Mouse (Mus musculus) kidney, embryonic 16.5 days (tissue): ENCODE data around the gene L2hgdh. TPM values are rescaled to one million over a fixed set of nuclear protein-coding genes. Genes with fewer than 3 reads are reported as not detected.

Source experiments
- ATAC-seq: fragments of 200-750 bp; cut with Nextera tagmentation; 2 replicates; pipeline ENCODE4 v1.8.0; 2017; ENCODE audit warnings: moderate TSS enrichment; ENCODE audit not compliant: low FRiP score, low TSS enrichment
- H3K27ac ChIP-seq: fragments of 300-500 bp; sonication (generic); 2 replicates; pipeline ENCODE4 v1.5.1; 2014; ENCODE audit warnings: low read length
- H3K27me3 ChIP-seq: fragments of 300-500 bp; sonication (generic); 2 replicates; pipeline ENCODE4 v1.6.1; 2014; ENCODE audit warnings: low read length, control low read depth, mixed read lengths; ENCODE audit not compliant: insufficient read depth
- H3K36me3 ChIP-seq: fragments of 300-500 bp; sonication (generic); 2 replicates; pipeline ENCODE4 v1.6.1; 2014; ENCODE audit warnings: low read length, control low read depth, mixed read lengths; ENCODE audit not compliant: insufficient read depth
- H3K4me1 ChIP-seq: fragments of 300-500 bp; sonication (generic); 2 replicates; pipeline ENCODE4 v1.6.1; 2014; ENCODE audit warnings: low read length, control low read depth, mixed read lengths; ENCODE audit not compliant: insufficient read depth
- H3K4me2 ChIP-seq: fragments of 300-500 bp; sonication (generic); replicated peaks from 2 replicates; pipeline ENCODE4 v1.6.1; 2014; ENCODE audit warnings: low read depth, low read length
- H3K4me3 ChIP-seq: fragments of 300-500 bp; sonication (generic); 2 replicates; pipeline ENCODE4 v1.5.1; 2014; ENCODE audit warnings: mild to moderate bottlenecking, low read length
- H3K9ac ChIP-seq: fragments of 300-500 bp; sonication (generic); replicated peaks from 2 replicates; pipeline ENCODE4 v1.6.1; 2014; ENCODE audit warnings: low read length
- H3K9me3 ChIP-seq: fragments of 300-500 bp; sonication (generic); 2 replicates; pipeline ENCODE4 v1.6.1; 2016; ENCODE audit warnings: low read length, control low read depth
- WGBS: fragments of 180-500 bp; shearing (Covaris S2); extraction: QIAGEN DNeasy Blood & Tissue Kit; methylation state at CpG from one replicate; pipeline ENCODE4 v1.1.7; 2014; 5-methylcytosine and 5-hydroxymethylcytosine counted together
- polyA plus RNA-seq: library from polyadenylated mRNA; unstranded; fragments of >200 nt; fragmentation: Nextera tagmentation; extraction: Ambion mirVana; gene quantifications from 2 replicates; pipeline ENCODE4 v1.2.1, GENCODE M21; 2015

L2hgdh gene
- 25.2 and 26.9 TPM in 2 replicates for polyA plus RNA-seq

- Histone ChIP-seq H3K4me1 (peaks cover 10% of the 10 kb centered on the region; the same call in 1 of the 2 replicates), H3K9me3 (peaks cover 4% of the 10 kb centered on the region), H3K36me3 (peaks cover 12% of the 10 kb centered on the region), H3K27ac (peak within 1 kb of the TSS; percentile 92), H3K27me3 (no peaks in the 10 kb centered on the region), H3K4me3 (peak within 1 kb of the TSS; percentile 63), H3K4me2 (peak within 1 kb of the TSS; percentile 88), H3K9ac (peak within 1 kb of the TSS; percentile 78)
- under 1% methylated on average over 58 of the region's 60 CpGs for WGBS
- peak; percentile 97 for ATAC-seq
Measured at GRCm38 (mm10) chr12:69724711-69725460, at the start of gene L2hgdh, which contains the start of gene Atp5s. Gene L2hgdh (minus strand): TSS chr12:69724873. Gene Atp5s (plus strand): TSS chr12:69724950.

- Histone ChIP-seq H3K4me3 (no peak overlapping the region), H3K4me1 (peaks cover 15% of the 10 kb centered on the region), H3K4me2 (no peak overlapping the region), H3K27ac (no peak overlapping the region), H3K36me3 (no peaks in the 10 kb centered on the region), H3K9ac (no peak overlapping the region), H3K9me3 (no peaks in the 10 kb centered on the region), H3K27me3 (no peaks in the 10 kb centered on the region)
- 33% methylated on average over 2 of the region's 2 CpGs for WGBS
- ATAC-seq: no peak
Measured at GRCm38 (mm10) chr12:69768841-69769240, 44.2 kb upstream of the L2hgdh start.

DNA sequence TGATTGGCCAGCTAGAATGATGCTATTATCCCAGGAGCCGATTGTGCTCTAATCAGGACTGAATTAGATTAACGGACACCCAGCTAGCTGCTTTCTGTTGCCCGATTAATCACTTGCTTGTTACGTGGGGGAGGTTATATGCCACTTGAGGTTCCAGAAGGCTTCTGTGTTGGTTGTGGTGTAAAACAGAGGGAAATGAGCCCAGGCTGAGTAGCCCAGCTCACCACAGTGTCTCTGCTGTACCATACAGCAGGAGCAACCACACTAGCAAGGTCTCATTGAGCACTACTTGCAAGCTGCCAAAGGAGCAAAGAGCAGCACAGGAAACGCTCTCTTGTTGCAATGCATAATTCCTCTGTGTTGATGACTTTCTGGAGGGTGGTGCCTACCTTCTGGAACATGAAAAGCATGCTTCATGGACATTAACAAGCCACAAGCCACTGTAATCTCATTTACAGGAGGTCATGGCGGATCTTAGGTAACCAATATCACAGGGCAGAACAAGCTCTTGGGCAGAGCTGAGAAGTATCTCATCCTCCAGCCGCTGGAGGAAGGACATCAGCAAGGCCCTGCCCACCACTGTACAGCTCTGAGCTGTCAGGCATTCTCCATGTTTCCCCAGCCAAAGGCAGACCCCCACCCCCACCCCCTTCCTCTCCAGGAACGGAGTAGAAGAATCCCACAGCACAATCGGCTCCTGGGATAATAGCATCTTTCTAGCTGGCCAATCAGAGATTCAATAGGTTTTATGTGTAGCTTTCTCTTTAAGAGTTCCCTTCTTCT is 43.0 kb upstream of the L2hgdh start:
- WGBS: 50% methylated on average over 9 of the region's 9 CpGs
- Histone ChIP-seq H3K4me3 (no peak overlapping the region), H3K9me3 (no peaks in the 10 kb centered on the region), H3K9ac (no peak overlapping the region), H3K4me2 (no peak overlapping the region), H3K36me3 (no peaks in the 10 kb centered on the region; the same call in 1 of the 2 replicates), H3K4me1 (peaks cover 15% of the 10 kb centered on the region), H3K27me3 (no peaks in the 10 kb centered on the region), H3K27ac (no peak overlapping the region)
- no peak for ATAC-seq

DNA sequence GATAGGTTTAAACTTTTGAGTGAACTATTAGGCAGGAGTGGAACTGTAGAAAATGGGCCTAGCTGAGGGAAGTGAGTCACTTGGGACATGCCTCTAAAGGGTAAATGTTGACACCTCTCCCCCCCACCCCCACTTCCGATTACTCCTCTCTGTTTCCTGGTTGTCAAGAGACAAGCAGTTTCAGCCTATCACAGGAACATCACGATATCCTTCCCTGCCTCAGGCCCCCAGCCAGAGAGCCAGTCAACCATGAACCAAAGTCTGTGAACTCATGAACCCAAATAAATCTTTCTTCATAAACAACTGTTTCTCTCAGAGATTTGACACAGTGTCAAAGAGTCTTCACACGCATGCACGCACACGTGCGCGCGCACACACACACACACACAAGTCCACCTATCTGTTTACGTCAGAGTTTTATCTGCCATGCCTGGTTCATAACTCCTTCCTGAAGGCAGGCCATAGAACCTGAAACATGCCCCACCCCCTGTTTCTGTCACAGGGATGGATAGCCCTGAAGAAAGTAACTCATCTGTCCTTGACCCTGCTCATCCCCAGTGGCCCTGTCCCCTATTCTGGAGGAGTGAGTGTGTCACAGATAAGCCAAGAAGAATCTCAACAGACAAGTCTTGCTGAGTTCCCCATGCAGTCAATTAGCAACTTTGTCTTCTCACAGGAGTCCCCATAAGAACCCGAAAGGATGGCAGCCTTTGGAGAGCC is 41.7 kb upstream of the L2hgdh start:
- Histone ChIP-seq H3K4me2 (no peak overlapping the region), H3K27ac (no peak overlapping the region; the same call in 1 of the 2 replicates), H3K9ac (no peak overlapping the region), H3K4me3 (no peak overlapping the region), H3K9me3 (no peaks in the 10 kb centered on the region), H3K36me3 (no peaks in the 10 kb centered on the region; the same call in 1 of the 2 replicates), H3K27me3 (no peaks in the 10 kb centered on the region), H3K4me1 (peaks cover 15% of the 10 kb centered on the region)
- WGBS: 51% methylated on average over 10 of the region's 10 CpGs
- peak; percentile 60 for ATAC-seq

GRCm38 (mm10) chr12:69765543-69765942 is 40.9 kb upstream of the L2hgdh start:
- no peak for ATAC-seq
- Histone ChIP-seq H3K27ac (no peak overlapping the region), H3K27me3 (no peaks in the 10 kb centered on the region), H3K36me3 (no peaks in the 10 kb centered on the region; the same call in 1 of the 2 replicates), H3K9ac (no peak overlapping the region), H3K4me1 (peaks cover 18% of the 10 kb centered on the region), H3K4me2 (no peak overlapping the region), H3K9me3 (no peaks in the 10 kb centered on the region), H3K4me3 (no peak overlapping the region)
- 78% methylated on average over 9 of the region's 9 CpGs for WGBS

GRCm38 (mm10) chr12:69761603-69762002 is 36.9 kb upstream of the L2hgdh start:
- Histone ChIP-seq H3K4me1 (peaks cover 39% of the 10 kb centered on the region), H3K27me3 (no peaks in the 10 kb centered on the region), H3K4me3 (no peak overlapping the region), H3K27ac (no peak overlapping the region), H3K9ac (no peak overlapping the region), H3K36me3 (no peaks in the 10 kb centered on the region; the same call in 1 of the 2 replicates), H3K4me2 (no peak overlapping the region), H3K9me3 (no peaks in the 10 kb centered on the region)
- no peak for ATAC-seq
- WGBS: 76% methylated on average over 2 of the region's 2 CpGs

DNA sequence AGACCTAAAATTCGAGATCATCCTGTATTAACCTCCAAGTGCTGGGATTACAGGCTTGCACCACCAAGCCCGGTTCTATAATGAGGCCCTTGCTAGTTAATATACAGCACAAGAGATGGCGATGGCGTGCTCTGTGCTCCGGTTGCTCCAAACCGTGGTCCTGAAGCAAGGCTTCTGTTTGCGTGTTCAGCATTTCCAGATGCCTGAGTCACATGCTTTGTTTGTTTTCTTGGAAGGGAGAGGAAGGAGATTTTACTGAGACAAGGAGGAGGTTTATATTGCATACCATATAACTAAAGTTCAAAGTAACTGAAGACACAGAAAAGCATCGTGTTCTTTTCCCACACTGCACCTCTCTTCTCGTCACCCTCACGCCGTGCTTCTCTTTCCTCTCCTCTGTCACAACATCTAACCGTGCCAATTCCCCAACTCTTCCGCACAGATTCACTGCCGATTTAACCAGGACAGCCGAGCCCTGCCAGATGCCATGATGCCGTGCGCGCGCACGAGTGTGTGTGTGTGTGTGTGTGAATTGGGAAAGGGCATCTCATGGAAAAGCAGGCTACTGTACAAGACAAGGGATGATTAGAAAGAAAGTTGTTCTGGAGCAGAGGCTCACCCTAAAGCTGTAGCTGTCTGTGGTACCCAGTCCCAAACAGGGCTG is 36.2 kb upstream of the L2hgdh start:
- no peak overlapping the region for H3K9ac ChIP-seq
- no peak overlapping the region for H3K4me2 ChIP-seq
- peaks cover 32% of the 10 kb centered on the region for H3K4me1 ChIP-seq
- no peaks in the 10 kb centered on the region; the same call in 1 of the 2 replicates for H3K36me3 ChIP-seq
- no peaks in the 10 kb centered on the region for H3K9me3 ChIP-seq
- WGBS: 74% methylated on average over 20 of the region's 20 CpGs
- no peak overlapping the region for H3K4me3 ChIP-seq
- H3K27ac ChIP-seq: peak overlapping the region; percentile 36; the same call in 1 of the 2 replicates
- ATAC-seq: no peak; the same call in 1 of the 2 replicates
- H3K27me3 ChIP-seq: no peaks in the 10 kb centered on the region

GRCm38 (mm10) chr12:69760014-69760413 is 35.3 kb upstream of the L2hgdh start:
- Histone ChIP-seq H3K4me2 (0 out of 2 replicates have a peak overlapping the region, but pooled peaks have one; percentile 7), H3K9ac (no peak overlapping the region), H3K27ac (peak overlapping the region; percentile 71), H3K36me3 (no peaks in the 10 kb centered on the region; the same call in 1 of the 2 replicates), H3K27me3 (no peaks in the 10 kb centered on the region), H3K4me3 (no peak overlapping the region), H3K4me1 (peaks cover 27% of the 10 kb centered on the region), H3K9me3 (no peaks in the 10 kb centered on the region)
- 19% methylated on average over 6 of the region's 6 CpGs for WGBS
- ATAC-seq: no peak
